Mouse (Mus musculus) cerebellum, postnatal 14 days (tissue): Measurements from ENCODE around the gene Coch.
A peak's percentile ranks its signal among the peaks of the same experiment; 100 is the strongest.
"Not testable (repeated sequence)": the region's sequence is repeated elsewhere in the genome, so short reads cannot be mapped to it uniquely, and the experiment has no call there.

ENCODE experiments used
- DNase-seq, 2 experiments: peaks; one replicate each; pipeline ENCODE4 v3.0.0; 2021; ENCODE audit warnings: mixed read lengths in 2 of 2

Gene Coch

DNA sequence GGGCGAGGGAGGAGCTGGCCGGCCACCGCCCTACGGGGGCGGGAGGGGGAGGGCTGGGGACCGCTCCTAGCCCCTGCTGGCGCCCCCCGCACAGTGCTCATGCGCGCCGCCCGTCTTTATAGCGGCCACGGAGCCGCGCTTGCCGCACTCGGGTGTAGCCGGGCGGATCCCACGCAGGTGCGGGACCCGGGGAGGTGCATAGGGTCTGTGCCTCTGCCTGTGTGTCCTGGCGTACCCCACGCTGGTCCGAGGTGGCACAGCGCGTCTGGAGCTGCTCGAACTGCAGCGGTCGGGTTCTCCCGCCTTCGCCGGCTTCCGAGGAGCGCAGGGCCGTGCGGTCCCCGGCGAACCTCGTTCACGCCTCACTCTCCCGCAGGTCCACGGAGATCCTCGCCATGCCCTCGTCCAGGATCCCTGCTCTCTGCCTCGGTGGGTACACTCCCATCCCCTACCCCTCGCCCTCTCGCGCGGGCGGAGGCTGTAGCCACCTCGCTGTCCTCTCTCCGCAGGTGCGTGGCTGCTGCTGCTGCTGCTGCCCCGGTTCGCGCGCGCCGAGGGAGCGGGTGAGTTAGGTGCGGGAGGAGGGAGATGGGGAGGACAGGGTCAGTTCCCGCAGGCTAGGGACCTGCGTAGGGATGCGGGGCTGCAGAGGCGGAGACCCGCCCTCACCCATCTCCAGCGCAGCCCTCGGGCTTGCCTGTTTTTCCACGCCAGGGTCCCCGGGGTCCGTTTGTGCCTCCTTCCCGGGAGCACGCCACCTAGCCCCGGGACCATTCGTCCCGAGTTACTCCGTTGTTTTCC lies at the start of gene Coch:
Gene Coch (plus strand): TSS at position 113 of the 801 bp plus-strand sequence.
- DNase-seq = peak; percentile 21 to 27

DNA sequence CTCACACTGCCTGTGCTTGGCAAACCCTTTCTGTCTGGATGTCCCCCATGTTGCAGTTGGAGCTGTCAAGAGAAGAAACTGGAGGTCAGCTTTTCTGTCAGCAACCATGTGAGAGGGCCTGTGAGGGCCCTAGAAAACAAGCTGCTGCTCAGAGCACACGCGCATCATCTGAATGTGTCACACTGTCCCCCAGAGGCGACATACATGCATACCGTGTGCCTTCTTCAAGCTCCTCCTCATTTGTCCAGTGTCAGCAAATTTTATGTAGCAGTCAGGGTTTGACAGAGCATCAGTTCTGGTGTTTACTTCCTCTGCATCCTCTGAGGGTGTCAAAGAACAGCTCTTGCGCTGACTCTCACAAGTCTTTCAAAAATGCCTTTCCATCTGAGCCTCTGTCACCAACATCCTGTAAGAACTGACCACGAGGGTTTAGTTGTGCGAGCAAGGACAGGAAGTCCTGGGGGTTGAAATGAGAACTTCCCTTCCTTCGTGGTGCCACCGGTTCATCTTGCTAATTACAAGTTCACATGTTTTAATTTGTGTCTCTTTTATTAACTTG lies 49.7 kb upstream of the Coch start:
- DNase-seq = no peak

DNA sequence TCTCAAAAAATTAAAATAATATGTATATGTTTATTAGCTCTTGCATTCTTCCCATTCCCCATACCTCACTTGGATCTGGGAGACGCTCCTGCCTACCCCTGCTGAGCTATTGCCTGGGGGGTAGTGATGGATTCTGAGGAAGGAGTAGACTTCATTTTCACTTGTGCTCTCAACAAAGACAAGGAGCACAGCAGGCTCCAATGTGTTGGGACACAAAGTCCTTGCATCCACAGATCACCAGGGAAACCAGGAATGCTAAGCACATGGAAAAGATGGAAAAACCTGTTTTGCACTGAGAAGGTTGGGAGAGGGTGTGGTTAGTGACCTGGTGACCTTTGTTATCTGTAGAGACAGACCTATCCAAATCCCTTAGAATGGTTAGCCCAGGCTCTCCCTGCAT lies 38.1 kb upstream of the Coch start:
- DNase-seq = no peak

DNA sequence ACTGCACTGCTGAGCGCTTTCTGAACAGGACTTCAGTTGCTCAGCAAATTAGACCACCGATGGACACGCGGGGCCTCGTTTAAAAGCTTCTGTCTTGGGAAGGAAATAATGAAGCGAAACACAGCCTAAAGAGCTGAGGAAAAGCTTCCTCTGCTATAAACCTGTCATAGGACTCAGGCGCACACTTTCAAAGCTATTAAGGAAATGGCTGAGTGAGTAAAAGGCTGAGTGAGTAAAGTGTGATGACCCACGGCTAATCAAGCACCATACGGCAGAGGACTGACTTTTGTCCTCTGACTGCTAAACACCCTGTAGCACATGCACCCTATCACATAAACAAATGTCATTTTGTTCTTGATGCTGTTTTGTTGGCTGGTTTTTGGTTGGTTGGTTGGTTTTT lies 31.7 kb upstream of the Coch start:
- DNase-seq = no peak

DNA sequence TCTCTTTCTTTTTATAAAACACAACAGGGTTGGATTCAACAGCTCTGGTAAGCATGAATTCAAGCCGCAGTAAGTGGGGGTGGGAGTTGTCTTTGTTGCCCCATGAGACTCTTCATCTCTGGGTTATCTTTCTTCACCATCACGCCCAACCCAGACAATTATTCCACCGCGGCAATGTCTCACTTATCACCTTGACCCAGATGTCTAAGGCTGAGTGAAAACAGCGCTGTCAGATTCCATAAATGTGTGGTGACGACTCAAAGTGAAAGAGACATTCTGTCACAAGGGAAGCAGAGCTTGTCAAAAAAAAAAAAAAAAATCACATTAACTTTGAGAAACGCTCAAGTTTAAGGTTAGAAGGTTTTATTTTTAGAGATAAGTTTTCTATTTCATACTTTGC lies 25.9 kb upstream of the Coch start:
- no peak for DNase-seq

DNA sequence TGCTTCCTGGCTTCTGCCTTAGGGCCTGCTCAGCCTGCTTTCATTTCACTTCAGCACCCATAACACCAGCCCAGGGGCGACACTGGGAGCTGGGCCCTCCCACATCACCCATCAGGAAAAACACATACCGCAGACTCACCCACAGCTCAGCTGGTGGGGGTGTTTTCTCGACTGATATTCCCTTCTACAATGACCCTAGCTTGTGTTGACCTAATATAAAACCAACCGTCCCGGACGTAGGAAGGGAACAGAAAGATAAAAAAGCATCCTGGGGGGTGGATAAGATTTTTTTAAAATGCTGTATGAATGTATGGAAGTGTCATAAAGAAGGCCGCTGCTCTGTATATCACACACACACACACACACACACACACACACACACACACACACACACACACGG lies 23.7 kb upstream of the Coch start:
- no peak for DNase-seq

DNA sequence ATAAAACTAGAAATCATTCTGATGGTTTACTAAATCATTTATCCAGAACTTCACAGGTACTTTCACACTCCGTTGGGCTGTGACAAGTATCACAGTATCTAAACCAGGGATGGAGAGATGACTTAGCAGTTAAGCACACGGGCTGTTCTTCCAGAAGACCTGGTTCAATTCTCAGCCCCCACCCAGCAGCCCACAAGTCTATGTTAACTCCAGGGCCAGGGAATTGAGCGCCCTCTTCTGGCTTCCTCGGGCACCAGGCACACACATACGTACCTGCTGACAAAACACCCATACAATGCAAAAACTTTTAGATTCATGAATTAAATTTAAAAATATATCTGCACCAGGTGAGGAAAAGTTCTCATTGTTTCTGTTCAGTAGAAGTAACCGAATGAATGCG lies 23.2 kb upstream of the Coch start:
- DNase-seq = no peak

DNA sequence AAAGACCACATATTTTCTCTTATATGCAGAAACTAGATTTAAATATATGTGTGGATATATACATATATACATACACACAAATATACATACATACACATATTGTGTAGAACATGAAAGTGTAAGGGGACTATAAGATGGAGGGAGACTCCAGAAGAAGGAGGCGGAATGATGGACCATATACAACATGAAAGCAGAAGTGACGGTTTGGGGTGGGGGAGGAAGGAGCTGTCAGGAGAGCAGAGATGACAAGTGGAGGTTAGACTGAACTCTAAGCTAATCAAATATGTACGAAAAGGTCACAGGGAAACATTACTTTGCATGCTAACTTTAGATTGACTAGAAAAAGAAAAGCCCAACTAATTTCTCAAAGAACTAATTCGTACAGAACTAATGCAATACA lies 20.5 kb upstream of the Coch start:
- DNase-seq = no peak

DNA sequence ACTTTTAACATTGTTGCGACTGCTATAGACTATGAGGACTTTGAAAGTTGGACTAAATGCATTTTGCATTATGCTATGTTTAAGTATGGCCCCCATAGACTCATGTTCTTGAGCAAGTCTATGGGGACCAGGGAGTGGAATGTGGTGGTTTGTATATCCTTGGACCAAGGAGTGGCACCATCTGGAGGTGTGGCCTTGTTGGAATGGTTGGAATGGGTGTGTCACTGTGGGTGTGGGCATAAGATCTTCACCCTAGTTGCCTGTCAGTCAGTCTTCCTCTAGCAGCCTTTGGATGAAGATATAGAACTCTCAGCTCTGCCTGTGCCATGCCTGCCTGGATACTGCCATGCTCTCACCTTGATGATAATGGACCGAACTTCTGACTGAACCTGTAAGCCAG lies 15.3 kb upstream of the Coch start:
- not testable (repeated sequence) for DNase-seq

DNA sequence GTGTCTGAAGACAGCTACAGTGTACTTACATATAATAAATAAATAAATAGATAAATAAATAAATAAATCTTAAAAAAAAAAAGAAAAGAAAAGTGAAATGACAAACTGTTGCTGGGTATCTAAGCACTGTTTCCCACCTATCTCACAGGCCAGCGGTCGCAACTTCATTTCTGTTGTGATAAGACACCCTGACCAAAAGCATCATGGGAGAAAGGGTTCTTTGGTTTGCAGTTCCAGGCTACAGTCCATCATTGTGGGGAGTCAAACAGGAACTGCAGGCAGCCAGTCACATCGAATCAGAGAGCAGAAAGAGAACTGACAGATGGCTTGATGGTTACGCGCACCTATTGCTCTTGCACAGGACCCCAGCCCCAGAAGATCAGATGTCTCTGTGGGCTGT lies 3.9 kb upstream of the Coch start:
- no peak for DNase-seq

DNA sequence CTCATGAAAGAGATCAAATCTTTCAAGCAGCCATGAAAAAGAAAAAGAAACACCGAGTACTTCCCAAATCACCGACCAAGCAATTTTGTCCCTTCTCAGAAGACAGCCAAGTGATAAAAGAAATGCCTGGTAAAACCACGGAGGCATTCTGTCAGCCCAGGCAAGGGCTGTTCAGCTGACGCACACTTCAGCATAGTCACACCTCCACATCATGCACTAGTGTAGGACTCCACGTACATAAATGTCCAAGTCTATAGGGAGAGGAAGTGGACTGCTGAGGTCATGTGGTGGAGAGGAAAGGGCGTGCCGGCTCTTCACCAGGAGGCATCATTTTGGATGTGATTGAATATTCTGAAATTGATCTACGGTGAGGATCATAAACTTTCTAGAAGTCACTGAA lies 1.2 kb upstream of the Coch start:
- DNase-seq = no peak

DNA sequence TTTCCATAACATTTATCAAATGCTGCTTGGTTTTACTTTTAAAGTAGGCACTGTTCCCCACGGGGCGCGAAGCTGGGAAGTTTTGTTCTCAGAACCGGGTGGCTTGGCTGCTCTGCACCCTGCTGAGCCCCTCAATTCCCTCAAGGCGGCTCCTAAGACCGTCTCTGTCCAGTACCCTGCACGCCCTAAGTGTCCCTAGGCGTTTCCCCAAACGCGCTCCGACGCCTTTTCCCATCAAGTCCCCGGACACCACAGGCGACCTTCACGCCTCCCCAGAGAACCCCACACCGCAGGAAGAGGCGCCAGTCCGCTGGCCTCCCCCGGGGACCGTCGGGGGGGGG lies 283 bp upstream of the Coch start:
- DNase-seq = peak in 1 of 2 experiments; percentile 15

DNA sequence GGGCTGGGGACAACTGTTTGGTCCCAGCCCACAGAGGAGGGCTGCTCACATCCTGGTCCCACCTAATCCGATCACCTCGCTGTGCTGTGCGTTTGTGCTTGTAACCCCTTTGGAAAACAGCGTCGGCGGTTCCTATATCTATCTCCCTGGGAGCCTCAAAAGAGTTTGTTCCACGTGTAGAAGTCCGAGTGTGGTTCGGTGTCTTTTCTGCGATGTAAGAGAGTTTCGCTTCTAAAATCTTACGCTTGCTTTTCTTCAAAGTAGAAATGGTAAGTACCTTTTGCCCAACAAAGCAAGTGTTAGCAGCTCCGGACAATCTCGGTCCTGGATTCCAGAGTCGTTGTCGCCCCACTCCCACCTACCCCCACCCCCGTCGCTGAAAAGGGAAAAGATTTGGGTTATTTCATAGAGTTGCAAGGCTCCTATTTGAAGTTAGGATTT lies 909 bp downstream of the Coch start:
- no peak for DNase-seq

DNA sequence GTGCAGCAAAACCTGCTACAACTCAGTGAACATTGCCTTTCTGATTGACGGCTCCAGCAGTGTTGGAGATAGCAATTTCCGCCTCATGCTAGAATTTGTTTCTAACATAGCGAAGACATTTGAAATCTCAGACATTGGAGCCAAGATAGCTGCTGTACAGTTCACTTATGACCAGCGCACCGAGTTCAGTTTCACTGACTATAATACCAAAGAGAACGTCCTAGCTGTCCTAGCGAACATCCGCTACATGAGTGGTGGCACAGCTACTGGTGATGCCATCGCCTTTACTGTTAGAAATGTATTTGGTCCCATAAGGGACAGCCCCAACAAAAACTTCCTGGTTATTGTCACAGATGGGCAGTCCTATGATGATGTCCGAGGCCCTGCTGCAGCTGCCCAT lies 10.2 kb downstream of the Coch start:
- DNase-seq = no peak

DNA sequence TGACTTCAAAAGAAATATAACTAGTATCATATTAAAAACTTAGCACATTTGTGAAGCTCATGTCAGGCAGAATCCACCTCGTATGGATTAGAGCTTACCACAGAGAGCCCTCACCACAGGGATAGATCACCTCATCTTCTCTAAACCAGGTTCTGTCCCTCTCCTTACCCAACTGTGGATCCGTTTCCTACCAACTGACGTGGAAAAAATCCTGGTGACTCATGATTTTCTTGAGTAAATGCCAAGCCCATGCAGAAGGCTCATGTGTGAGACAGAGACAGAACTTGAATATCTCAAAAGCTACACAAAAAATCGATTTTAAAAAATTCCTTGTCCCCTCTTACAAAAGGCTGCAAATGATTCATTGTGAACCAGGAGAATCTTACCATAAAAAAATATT lies 13.0 kb downstream of the Coch start:
- DNase-seq = peak; percentile 11 to 36

DNA sequence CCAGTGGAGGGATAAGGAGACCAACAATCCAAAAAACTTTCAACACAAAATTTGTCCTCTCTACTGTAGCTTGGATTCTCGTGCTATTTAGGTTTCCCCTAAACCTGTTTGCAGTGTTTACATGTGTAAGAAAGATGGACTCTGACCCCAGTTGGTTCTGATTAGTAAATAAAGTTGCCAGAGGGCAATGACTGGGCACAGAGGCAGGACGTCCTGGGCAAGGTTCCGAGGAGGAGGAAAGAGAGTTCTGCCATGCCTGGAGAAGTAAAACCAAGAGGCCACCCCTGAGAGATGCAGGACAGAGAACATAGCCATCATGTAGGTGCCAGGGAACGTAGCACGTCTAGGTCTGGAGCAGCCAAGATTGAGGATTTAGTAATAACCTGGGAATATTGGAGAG lies 19.2 kb downstream of the Coch start:
- DNase-seq = no peak

DNA sequence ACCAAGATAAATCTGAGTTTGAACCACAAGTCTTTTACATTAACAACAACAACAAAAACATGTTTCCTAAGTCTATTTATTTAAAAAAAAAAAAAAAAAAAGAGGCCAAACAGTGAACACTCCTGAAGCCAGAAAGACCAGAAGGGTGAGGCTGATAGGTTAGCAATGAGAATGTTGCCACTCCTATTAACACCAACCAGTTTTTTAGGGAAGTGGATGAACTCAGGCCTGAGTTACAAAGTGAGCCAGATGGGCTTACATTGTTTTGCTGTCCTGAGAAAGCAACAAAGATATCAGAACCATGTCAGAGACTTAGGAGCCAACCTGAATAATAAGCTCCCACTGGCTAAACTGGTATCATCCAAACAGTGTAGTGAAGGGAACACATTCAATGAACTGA lies 27.4 kb downstream of the Coch start:
- DNase-seq = no peak

DNA sequence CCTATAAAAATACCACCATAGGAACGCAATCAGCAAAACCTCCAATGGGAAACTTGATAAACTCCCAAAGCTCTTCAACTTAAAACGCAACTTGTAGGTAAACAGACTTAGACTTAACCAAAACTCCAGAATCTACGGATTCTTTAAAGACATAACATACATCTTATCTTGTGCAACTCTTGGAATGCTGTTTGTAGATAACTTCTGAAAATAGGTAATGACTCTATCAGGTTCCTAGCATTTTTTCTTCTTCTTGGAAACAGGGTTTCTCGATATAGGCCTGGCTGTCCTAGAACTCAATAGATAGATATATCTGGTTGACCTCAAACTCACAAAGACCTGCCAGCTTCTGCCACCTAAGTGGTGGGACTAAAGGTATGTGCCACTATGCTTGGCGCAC lies 28.0 kb downstream of the Coch start:
- DNase-seq = no peak

DNA sequence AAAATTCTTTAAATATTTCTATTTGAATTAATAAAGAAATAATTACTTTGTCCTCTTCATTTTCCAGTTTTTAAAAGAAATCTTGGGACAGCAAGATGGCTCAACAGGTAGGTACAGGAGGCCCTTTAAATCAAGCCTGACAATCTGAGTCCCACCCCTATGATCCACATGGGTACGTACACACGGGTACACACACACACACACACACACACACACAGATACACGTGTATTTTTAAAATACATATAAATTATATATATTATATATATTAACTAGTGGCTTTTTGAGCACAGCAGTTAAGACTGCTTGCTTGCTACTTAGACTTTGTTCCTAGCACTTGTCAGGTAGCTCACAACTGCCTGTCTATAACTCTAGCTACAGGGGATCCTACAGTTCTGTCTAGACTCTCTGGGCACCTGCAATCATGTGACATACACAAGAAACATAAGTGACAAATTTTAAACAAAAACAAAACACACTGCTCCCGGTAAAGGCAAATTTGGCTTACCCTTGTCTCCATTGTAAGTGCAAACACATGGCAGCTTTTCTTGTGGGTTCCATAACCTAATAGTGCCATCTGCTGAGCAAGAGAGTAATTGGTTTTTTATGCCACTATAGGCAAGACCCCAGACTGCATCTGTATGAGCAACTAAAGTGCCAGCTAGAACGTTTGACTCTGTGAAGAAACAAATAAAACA lies 29.7 kb downstream of the Coch start:
- DNase-seq = peak in 1 of 2 experiments; percentile 16

DNA sequence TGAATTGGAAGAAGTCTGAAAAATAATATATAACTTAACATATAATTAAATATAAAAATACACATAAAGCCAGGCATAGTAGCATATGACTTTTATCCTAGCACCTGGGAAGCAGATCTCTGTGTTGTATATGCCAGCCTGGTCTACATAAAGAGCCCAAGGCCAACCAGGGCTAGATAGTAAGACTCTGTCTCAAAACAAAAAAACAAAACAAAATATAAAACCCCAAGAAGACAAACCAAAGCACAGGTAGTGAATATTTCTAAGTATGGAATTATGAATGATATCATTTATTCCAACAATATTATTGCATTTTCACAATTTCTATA lies 30.2 kb downstream of the Coch start:
- no peak for DNase-seq

DNA sequence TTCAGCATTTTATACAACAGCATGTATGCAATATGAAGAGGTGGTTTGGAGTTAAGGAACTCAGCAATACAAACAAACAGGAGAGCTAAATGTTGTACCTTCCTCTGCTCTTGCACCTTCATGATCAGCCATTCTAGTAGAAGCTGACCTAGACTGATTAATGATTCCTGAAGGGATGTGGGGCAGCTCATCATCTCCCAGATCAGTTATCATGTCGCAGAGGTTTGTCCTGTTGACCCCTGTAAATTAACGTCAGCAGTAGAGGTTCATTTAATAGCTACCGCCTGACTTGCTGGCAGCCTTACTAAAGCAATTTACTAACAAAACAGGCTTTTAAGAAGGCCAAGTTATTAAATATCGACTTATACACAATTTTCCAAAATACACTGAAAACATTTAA lies 40.3 kb downstream of the Coch start:
- DNase-seq = no peak

DNA sequence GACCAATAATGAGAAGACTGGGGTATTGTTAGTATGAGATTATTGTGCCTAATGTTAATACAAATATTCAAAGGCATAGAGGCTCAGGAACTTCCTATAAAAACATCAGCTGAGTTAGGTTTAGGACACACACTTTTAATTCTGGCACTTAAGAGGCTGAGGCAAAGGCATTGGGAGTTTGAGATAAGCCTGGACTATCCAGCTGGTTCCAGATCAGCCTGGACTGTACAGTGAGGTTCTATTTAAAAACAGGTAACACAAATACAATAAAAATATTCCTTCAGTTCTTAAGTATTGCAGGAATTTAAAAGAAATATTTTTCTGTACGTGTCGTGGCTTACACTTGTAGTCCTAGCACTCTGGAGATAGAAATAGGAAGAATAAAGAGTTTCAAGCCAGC lies 43.1 kb downstream of the Coch start:
- no peak for DNase-seq

DNA sequence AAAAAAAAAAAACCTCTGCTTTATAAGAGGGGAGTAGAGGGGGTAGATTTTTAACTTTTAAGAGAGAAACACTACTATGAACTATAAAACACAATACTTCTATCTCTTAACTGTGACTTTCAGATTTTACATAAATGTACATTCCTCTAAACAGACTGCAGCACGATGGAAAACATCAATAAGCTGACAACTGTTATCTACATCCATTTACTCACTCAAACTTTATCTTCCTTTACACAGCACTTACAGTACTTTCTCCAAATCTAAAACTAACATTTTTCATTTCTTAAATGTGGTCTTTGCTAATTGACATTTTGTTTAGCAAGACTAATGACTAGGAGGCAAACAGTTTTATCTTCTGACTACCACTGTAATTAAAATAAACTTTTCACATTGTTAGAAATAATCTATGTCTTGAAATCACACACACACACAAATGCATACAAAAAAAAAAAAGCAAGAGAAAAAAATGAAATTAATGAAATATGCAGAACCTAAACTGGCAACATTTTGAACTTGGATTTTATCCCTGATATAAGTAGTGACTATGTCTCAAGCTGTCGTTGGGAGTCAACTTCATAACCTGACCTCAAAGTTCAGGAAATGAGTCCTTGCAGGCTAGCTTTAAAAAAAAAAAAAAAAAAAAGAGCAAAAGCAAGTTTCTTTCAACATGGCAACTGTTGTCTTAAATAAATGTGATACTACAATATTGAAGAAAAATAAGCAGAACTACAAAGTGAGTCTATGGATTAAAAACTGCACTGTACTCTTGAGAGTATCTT lies 43.7 kb downstream of the Coch start:
- DNase-seq = no peak

DNA sequence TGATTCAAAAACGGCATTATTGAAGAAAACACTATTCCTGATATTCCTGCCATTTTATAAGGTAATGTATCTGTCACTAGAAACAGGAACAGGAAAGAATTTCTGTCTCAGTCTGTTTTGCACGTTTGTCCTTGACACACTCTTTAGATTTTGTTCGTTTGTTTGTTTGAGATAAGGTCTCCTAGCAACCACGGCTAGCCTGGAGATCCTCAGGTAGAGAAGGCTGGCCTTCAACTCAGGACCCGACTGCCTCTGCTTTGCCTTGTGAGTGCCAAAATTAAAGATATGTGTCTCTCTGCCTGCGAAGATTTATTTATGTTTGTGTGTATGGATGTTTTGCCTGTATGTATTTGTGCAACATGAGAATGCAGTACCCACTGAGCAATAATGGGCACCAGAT lies 48.7 kb downstream of the Coch start:
- DNase-seq = no peak
